Mouse (Mus musculus): ENCODE measurements at regions not wholly inside any gene's neighbourhood (a gene's known extent, or its start where the extent isn't known, plus 50 kb on each side); places are given as distances from the start of the nearest gene placed in this dataset.

- no peak for DNase-seq (ENCODE audit: low read depth, low spot score)
Measured at GRCm38 (mm10) chr10:98424450-98424849, 489.8 kb upstream of the Atp2b1 start.

- no peak for DNase-seq (ENCODE audit: low read depth, low spot score)
Measured at GRCm38 (mm10) chr10:98434974-98435373, 479.2 kb upstream of the Atp2b1 start.

GRCm38 (mm10) chr10:98461538-98461937 is 452.7 kb upstream of the Atp2b1 start:
- DNase-seq (ENCODE audit: low read depth, low spot score) = no peak

GRCm38 (mm10) chr10:98474581-98474980 is 439.6 kb upstream of the Atp2b1 start:
- DNase-seq (ENCODE audit: low read depth, low spot score) = no peak

- DNase-seq (ENCODE audit: low read depth, low spot score) = no peak
Measured at GRCm38 (mm10) chr10:98485751-98486681, 428.2 kb upstream of the Atp2b1 start.

GRCm38 (mm10) chr10:98494354-98494753 is 419.9 kb upstream of the Atp2b1 start:
- peak; percentile 65 for DNase-seq (ENCODE audit: low read depth, low spot score)

- DNase-seq (ENCODE audit: low read depth, low spot score) = no peak
Measured at GRCm38 (mm10) chr10:98496254-98496653, 418.0 kb upstream of the Atp2b1 start.

- no peak for DNase-seq (ENCODE audit: low read depth, low spot score)
Measured at GRCm38 (mm10) chr10:98500315-98500714, 413.9 kb upstream of the Atp2b1 start.

GRCm38 (mm10) chr10:98501566-98501965 is 412.6 kb upstream of the Atp2b1 start:
- no peak for DNase-seq (ENCODE audit: low read depth, low spot score)

GRCm38 (mm10) chr10:98504524-98504923 is 409.7 kb upstream of the Atp2b1 start:
- no peak for DNase-seq (ENCODE audit: low read depth, low spot score)

- DNase-seq (ENCODE audit: low read depth, low spot score) = peak; percentile 21
Measured at GRCm38 (mm10) chr10:98508515-98509143, 405.6 kb upstream of the Atp2b1 start.

- no peak for DNase-seq (ENCODE audit: low read depth, low spot score)
Measured at GRCm38 (mm10) chr10:98514836-98515235, 399.4 kb upstream of the Atp2b1 start.

- no peak for DNase-seq (ENCODE audit: low read depth, low spot score)
Measured at GRCm38 (mm10) chr10:98517609-98518008, 396.6 kb upstream of the Atp2b1 start.

GRCm38 (mm10) chr10:98529565-98529964 is 384.6 kb upstream of the Atp2b1 start:
- no peak for DNase-seq (ENCODE audit: low read depth, low spot score)

GRCm38 (mm10) chr10:98531425-98531824 is 382.8 kb upstream of the Atp2b1 start:
- no peak for DNase-seq (ENCODE audit: low read depth, low spot score)

- DNase-seq (ENCODE audit: low read depth, low spot score) = no peak
Measured at GRCm38 (mm10) chr10:98538706-98539105, 375.5 kb upstream of the Atp2b1 start.

- no peak for DNase-seq (ENCODE audit: low read depth, low spot score)
Measured at GRCm38 (mm10) chr10:98541062-98541461, 373.1 kb upstream of the Atp2b1 start.

- no peak for DNase-seq (ENCODE audit: low read depth, low spot score)
Measured at GRCm38 (mm10) chr10:98542072-98542471, 372.1 kb upstream of the Atp2b1 start.

- DNase-seq (ENCODE audit: low read depth, low spot score) = no peak
Measured at GRCm38 (mm10) chr10:98543253-98543997, 370.8 kb upstream of the Atp2b1 start.

GRCm38 (mm10) chr10:98543998-98544349 is 370.2 kb upstream of the Atp2b1 start:
- no peak for DNase-seq (ENCODE audit: low read depth, low spot score)

- no peak for DNase-seq (ENCODE audit: low read depth, low spot score)
Measured at GRCm38 (mm10) chr10:98554575-98554974, 359.6 kb upstream of the Atp2b1 start.

GRCm38 (mm10) chr10:98557470-98558060 is 356.6 kb upstream of the Atp2b1 start:
- DNase-seq (ENCODE audit: low read depth, low spot score) = no peak

Data from ES-CJ7 (cell line).